Mouse (Mus musculus) forebrain, embryonic 12.5 days (tissue): ENCODE data around the gene Klhdc10. TPM values are rescaled to one million over a fixed set of nuclear protein-coding genes. Genes with fewer than 3 reads are reported as not detected.

Source experiments
- ATAC-seq: fragments of 200-750 bp; cut with Nextera tagmentation; 2 replicates; pipeline ENCODE4 v1.8.0; 2017; ENCODE audit warnings: moderate TSS enrichment; ENCODE audit not compliant: low FRiP score
- H3K27ac ChIP-seq: fragments of 300-500 bp; sonication (generic); 2 replicates; pipeline ENCODE4 v1.5.1; 2016; ENCODE audit warnings: mild to moderate bottlenecking
- H3K27me3 ChIP-seq: fragments of 300-500 bp; sonication (generic); 2 replicates; pipeline ENCODE4 v1.6.1; 2016; ENCODE audit warnings: mild to moderate bottlenecking
- H3K36me3 ChIP-seq: fragments of 300-500 bp; sonication (generic); replicated peaks from 2 replicates; pipeline ENCODE4 v1.6.1; 2016; ENCODE audit warnings: mild to moderate bottlenecking
- H3K4me1 ChIP-seq: fragments of 300-500 bp; sonication (generic); 2 replicates; pipeline ENCODE4 v1.6.1; 2016
- H3K4me2 ChIP-seq: fragments of 300-500 bp; sonication (generic); 2 replicates; pipeline ENCODE4 v1.6.1; 2016; ENCODE audit warnings: mild to moderate bottlenecking, moderate library complexity
- H3K4me3 ChIP-seq: fragments of 300-500 bp; sonication (generic); replicated peaks from 2 replicates; pipeline ENCODE4 v1.5.1; 2016; ENCODE audit warnings: mild to moderate bottlenecking
- H3K9ac ChIP-seq: fragments of 300-500 bp; sonication (generic); 2 replicates; pipeline ENCODE4 v1.6.1; 2016; ENCODE audit warnings: mild to moderate bottlenecking
- H3K9me3 ChIP-seq: fragments of 300-500 bp; sonication (generic); 2 replicates; pipeline ENCODE4 v1.6.1; 2016
- WGBS: fragments of 180-500 bp; shearing (Covaris S2); methylation state at CpG from one replicate; pipeline ENCODE4 v1.1.7; 2016; 5-methylcytosine and 5-hydroxymethylcytosine counted together
- polyA plus RNA-seq: library from polyadenylated mRNA; unstranded; fragments of >200 nt; fragmentation: Nextera tagmentation; extraction: Ambion mirVana; gene quantifications from 2 replicates; pipeline ENCODE4 v1.2.1, GENCODE M21; 2016

The Klhdc10 gene
- polyA plus RNA-seq, 1 experiment from 2014 or later = 43.1 TPM

- H3K27ac ChIP-seq = no peak overlapping the region
- ATAC-seq = no peak
- H3K4me1 ChIP-seq = no peaks in the 10 kb centered on the region; the same call in 1 of the 2 replicates
- no peaks in the 10 kb centered on the region for H3K9me3 ChIP-seq
- 89% methylated on average over 6 of the region's 6 CpGs for WGBS
- H3K36me3 ChIP-seq = peaks cover 46% of the 10 kb centered on the region
- no peak overlapping the region for H3K4me3 ChIP-seq
- H3K27me3 ChIP-seq = no peaks in the 10 kb centered on the region
- H3K9ac ChIP-seq = no peak overlapping the region
- no peak overlapping the region for H3K4me2 ChIP-seq
Observed at GRCm38 (mm10) chr6:30477784-30478183, 76.1 kb downstream of the Klhdc10 start.

GRCm38 (mm10) chr6:30479418-30479817, 77.8 kb downstream of the Klhdc10 start:
- ATAC-seq = no peak
- Histone ChIP-seq H3K4me3 (no peak overlapping the region), H3K9me3 (no peaks in the 10 kb centered on the region), H3K4me1 (no peaks in the 10 kb centered on the region; the same call in 1 of the 2 replicates), H3K36me3 (peaks cover 61% of the 10 kb centered on the region), H3K4me2 (no peak overlapping the region), H3K9ac (no peak overlapping the region), H3K27ac (no peak overlapping the region), H3K27me3 (no peaks in the 10 kb centered on the region)
- 95% methylated on average over 3 of the region's 3 CpGs for WGBS

GRCm38 (mm10) chr6:30482908-30483307, 81.2 kb downstream of the Klhdc10 start:
- Histone ChIP-seq H3K4me3 (no peak overlapping the region), H3K27me3 (no peaks in the 10 kb centered on the region), H3K36me3 (peaks cover 90% of the 10 kb centered on the region), H3K9ac (no peak overlapping the region), H3K9me3 (no peaks in the 10 kb centered on the region), H3K4me2 (no peak overlapping the region), H3K4me1 (no peaks in the 10 kb centered on the region; the same call in 1 of the 2 replicates), H3K27ac (no peak overlapping the region)
- ATAC-seq = no peak
- WGBS = 92% methylated on average over 2 of the region's 2 CpGs

GRCm38 (mm10) chr6:30486504-30486903, 84.8 kb downstream of the Klhdc10 start:
- no peak overlapping the region for H3K4me2 ChIP-seq
- ATAC-seq = no peak
- WGBS = 92% methylated on average over 6 of the region's 6 CpGs
- no peaks in the 10 kb centered on the region for H3K27me3 ChIP-seq
- H3K4me1 ChIP-seq = no peaks in the 10 kb centered on the region
- H3K4me3 ChIP-seq = no peak overlapping the region
- H3K9me3 ChIP-seq = no peaks in the 10 kb centered on the region
- H3K36me3 ChIP-seq = peaks cover 88% of the 10 kb centered on the region
- H3K27ac ChIP-seq = no peak overlapping the region
- H3K9ac ChIP-seq = no peak overlapping the region

- peaks cover 57% of the 10 kb centered on the region for H3K36me3 ChIP-seq
- no peaks in the 10 kb centered on the region for H3K27me3 ChIP-seq
- H3K4me3 ChIP-seq = no peak overlapping the region
- H3K27ac ChIP-seq = no peak overlapping the region
- H3K4me2 ChIP-seq = no peak overlapping the region
- H3K9ac ChIP-seq = no peak overlapping the region
- no peaks in the 10 kb centered on the region for H3K4me1 ChIP-seq
- no peak for ATAC-seq
- no peaks in the 10 kb centered on the region for H3K9me3 ChIP-seq
- WGBS = 83% methylated on average over 3 of the region's 3 CpGs
Observed at GRCm38 (mm10) chr6:30499049-30499448, 97.4 kb downstream of the Klhdc10 start.

Other genes with a start within 250 kb of the Klhdc10 start
- 56.9 and 62.3 TPM in 2 replicates for gene Ube2h, start 97.3 kb upstream of the Klhdc10 start, polyA plus RNA-seq
- 65.2 and 66.5 TPM in 2 replicates for gene Zc3hc1, start 10.8 kb upstream of the Klhdc10 start, polyA plus RNA-seq
- gene Tmem209, start 107.9 kb downstream of the Klhdc10 start, polyA plus RNA-seq = 48.1 and 49.4 TPM in 2 replicates
- 0.29 and 0.42 TPM in 2 replicates for gene Ssmem1, start 108.0 kb downstream of the Klhdc10 start, polyA plus RNA-seq
- 4.6 and 7.0 TPM in 2 replicates for gene Cpa2, start 139.7 kb downstream of the Klhdc10 start, polyA plus RNA-seq
- gene Cpa4, start 166.5 kb downstream of the Klhdc10 start, polyA plus RNA-seq = 4.7 and 5.2 TPM in 2 replicates
- gene Cpa5, start 209.1 kb downstream of the Klhdc10 start, polyA plus RNA-seq = 0.21 and 0.24 TPM in 2 replicates
- 0.24 TPM in 1 of 2 replicates, not detected in the other for gene Cpa1, start 237.3 kb downstream of the Klhdc10 start, polyA plus RNA-seq